Mouse (Mus musculus): ENCODE measurements at regions not wholly inside any gene's neighbourhood (a gene's known extent, or its start where the extent isn't known, plus 50 kb on each side); places are given as distances from the start of the nearest gene placed in this dataset.
A peak's percentile ranks its signal among the peaks of the same experiment; 100 is the strongest.

- no peak overlapping the region for H3K4me3 ChIP-seq (ENCODE audit: insufficient read depth, poor library complexity, severe bottlenecking)
- H3K27me3 ChIP-seq (ENCODE audit: control insufficient read depth, insufficient read depth, insufficient read length), result no peaks in the 10 kb centered on the region
- no peaks in the 10 kb centered on the region for H3K79me3 ChIP-seq (ENCODE audit: low read depth)
- H3K79me2 ChIP-seq (ENCODE audit: control insufficient read depth, insufficient read depth), result no peaks in the 10 kb centered on the region
- no peak overlapping the region for H3ac ChIP-seq (ENCODE audit: control insufficient read depth, insufficient read length, low read depth)
- TF ChIP-seq CEBPB (IDR thresholded peaks at IDR 0.05; ENCODE audit: low read depth), result no peak
- no peak for TF ChIP-seq MYOG (IDR thresholded peaks at IDR 0.05; ENCODE audit: control insufficient read depth, extremely low read depth, insufficient read length)
- no peak for TF ChIP-seq MYOD1 (IDR thresholded peaks at IDR 0.05; ENCODE audit: control insufficient read depth, insufficient read length, low read depth)
- H3K36me3 ChIP-seq (ENCODE audit: control insufficient read depth, insufficient read depth), result no peaks in the 10 kb centered on the region
Observed at GRCm38 (mm10) chr7:117752302-117753185, 363.4 kb downstream of the Rps15a start.

- Histone ChIP-seq H3K27me3 (ENCODE audit: control insufficient read depth, insufficient read depth, insufficient read length) (no peaks in the 10 kb centered on the region), H3K36me3 (ENCODE audit: control insufficient read depth, insufficient read depth) (no peaks in the 10 kb centered on the region), H3K79me2 (ENCODE audit: control insufficient read depth, insufficient read depth) (no peaks in the 10 kb centered on the region), H3K4me3 (ENCODE audit: insufficient read depth, poor library complexity, severe bottlenecking) (no peak overlapping the region), H3K79me3 (ENCODE audit: low read depth) (no peaks in the 10 kb centered on the region), H3ac (ENCODE audit: control insufficient read depth, insufficient read length, low read depth) (no peak overlapping the region)
- no peak for TF ChIP-seq FOSL1 (IDR thresholded peaks at IDR 0.05; ENCODE audit: insufficient read depth, low read length, poor library complexity, severe bottlenecking)
- TF ChIP-seq MYOD1 (IDR thresholded peaks at IDR 0.05; ENCODE audit: control insufficient read depth, insufficient read length, low read depth), result no peak
- TF ChIP-seq CTCF (IDR thresholded peaks at IDR 0.05; ENCODE audit: control insufficient read depth, insufficient read depth, insufficient read length), result no peak
- TF ChIP-seq USF1 (IDR thresholded peaks at IDR 0.05; ENCODE audit: low read depth), result no peak
- TF ChIP-seq CEBPB (IDR thresholded peaks at IDR 0.05; ENCODE audit: low read depth), result no peak
- no peak for TF ChIP-seq MAX (IDR thresholded peaks at IDR 0.05)
- TF ChIP-seq MYOG (IDR thresholded peaks at IDR 0.05; ENCODE audit: control insufficient read depth, extremely low read depth, insufficient read length), result no peak
Observed at GRCm38 (mm10) chr7:117747991-117748390, 367.2 kb downstream of the Xylt1 start.

DNA sequence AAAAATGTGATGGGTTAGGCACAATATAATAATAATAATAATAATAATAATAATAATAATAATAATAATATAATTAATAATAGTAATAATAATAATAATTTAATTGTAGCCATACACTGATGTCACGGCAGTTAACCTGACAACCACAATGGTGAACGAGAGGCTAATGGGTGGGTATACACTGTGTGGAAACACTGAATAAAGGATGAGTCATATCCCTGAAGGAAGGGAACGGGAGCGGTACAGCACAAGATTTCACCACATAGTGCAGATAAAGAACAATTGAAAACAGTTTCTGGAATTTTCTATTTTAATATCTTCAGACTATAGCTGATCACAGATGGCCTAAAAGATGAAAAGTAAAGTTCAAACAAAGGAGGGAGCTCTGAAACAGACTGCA is 365.6 kb downstream of the Xylt1 start:
- Histone ChIP-seq H3K27me3 (ENCODE audit: control insufficient read depth, insufficient read depth, insufficient read length) (no peaks in the 10 kb centered on the region), H3K36me3 (ENCODE audit: control insufficient read depth, insufficient read depth) (no peaks in the 10 kb centered on the region), H3K79me2 (ENCODE audit: control insufficient read depth, insufficient read depth) (no peaks in the 10 kb centered on the region), H3ac (ENCODE audit: control insufficient read depth, insufficient read length, low read depth) (no peak overlapping the region), H3K79me3 (ENCODE audit: low read depth) (no peaks in the 10 kb centered on the region), H3K4me3 (ENCODE audit: insufficient read depth, poor library complexity, severe bottlenecking) (no peak overlapping the region)
- TF ChIP-seq MYOG (IDR thresholded peaks at IDR 0.05; ENCODE audit: control insufficient read depth, extremely low read depth, insufficient read length) (no peak), CEBPB (IDR thresholded peaks at IDR 0.05; ENCODE audit: low read depth) (peak; percentile 49)

DNA sequence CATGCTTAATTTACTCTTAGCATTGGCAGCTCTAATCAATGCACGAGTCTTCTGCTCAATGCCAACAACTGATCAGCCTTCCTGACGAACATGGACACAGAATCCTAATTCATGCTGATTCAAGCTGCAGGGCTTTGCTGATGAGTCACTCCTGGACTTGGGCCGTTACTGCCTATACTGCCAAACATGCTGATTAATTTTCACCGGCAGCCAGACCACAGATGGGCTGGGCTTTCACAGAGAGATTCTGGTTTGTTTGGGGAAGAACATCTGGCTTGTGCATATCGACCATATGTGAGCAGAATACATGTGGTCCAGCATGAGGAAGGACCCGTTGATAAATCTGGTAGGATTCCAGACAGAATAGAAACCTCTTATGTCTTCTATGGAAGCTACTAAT is 358.9 kb downstream of the Xylt1 start:
- no peaks in the 10 kb centered on the region for H3K36me3 ChIP-seq (ENCODE audit: control insufficient read depth, insufficient read depth)
- no peaks in the 10 kb centered on the region for H3K79me3 ChIP-seq (ENCODE audit: low read depth)
- TF ChIP-seq FOSL1 (IDR thresholded peaks at IDR 0.05; ENCODE audit: insufficient read depth, low read length, poor library complexity, severe bottlenecking) (peak; percentile 28), CTCF (IDR thresholded peaks at IDR 0.05; ENCODE audit: control insufficient read depth, insufficient read depth, insufficient read length) (no peak), CEBPB (IDR thresholded peaks at IDR 0.05; ENCODE audit: low read depth) (no peak), MAX (IDR thresholded peaks at IDR 0.05) (peak; percentile 84), MYOG (IDR thresholded peaks at IDR 0.05; ENCODE audit: control insufficient read depth, extremely low read depth, insufficient read length) (no peak), USF1 (IDR thresholded peaks at IDR 0.05; ENCODE audit: low read depth) (no peak), MYOD1 (IDR thresholded peaks at IDR 0.05; ENCODE audit: control insufficient read depth, insufficient read length, low read depth) (no peak)
- H3K4me3 ChIP-seq (ENCODE audit: insufficient read depth, poor library complexity, severe bottlenecking), result no peak overlapping the region
- no peaks in the 10 kb centered on the region for H3K79me2 ChIP-seq (ENCODE audit: control insufficient read depth, insufficient read depth)
- H3ac ChIP-seq (ENCODE audit: control insufficient read depth, insufficient read length, low read depth), result no peak overlapping the region
- H3K27me3 ChIP-seq (ENCODE audit: control insufficient read depth, insufficient read depth, insufficient read length), result no peaks in the 10 kb centered on the region

DNA sequence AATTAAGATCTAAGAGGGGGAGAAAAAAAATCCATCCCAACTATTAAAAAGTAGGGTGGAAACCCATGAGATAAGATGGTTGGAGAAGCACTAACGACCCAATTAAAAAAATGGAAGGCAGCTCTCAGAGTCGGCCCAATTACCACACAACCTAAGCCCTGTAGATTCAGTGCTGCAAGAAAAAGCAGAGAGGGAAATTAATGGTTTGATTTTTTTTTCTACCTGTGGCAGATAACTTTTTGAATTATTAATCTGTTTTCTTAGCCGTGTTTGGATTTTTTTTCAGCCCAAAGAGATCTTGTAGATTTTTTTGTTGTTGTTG is 354.9 kb downstream of the Xylt1 start:
- Histone ChIP-seq H3K79me3 (ENCODE audit: low read depth) (no peaks in the 10 kb centered on the region), H3ac (ENCODE audit: control insufficient read depth, insufficient read length, low read depth) (no peak overlapping the region), H3K27me3 (ENCODE audit: control insufficient read depth, insufficient read depth, insufficient read length) (no peaks in the 10 kb centered on the region), H3K36me3 (ENCODE audit: control insufficient read depth, insufficient read depth) (no peaks in the 10 kb centered on the region), H3K4me3 (ENCODE audit: insufficient read depth, poor library complexity, severe bottlenecking) (no peak overlapping the region), H3K79me2 (ENCODE audit: control insufficient read depth, insufficient read depth) (no peaks in the 10 kb centered on the region)
- TF ChIP-seq MYOD1 (IDR thresholded peaks at IDR 0.05; ENCODE audit: control insufficient read depth, insufficient read length, low read depth), result no peak
- TF ChIP-seq CTCF (IDR thresholded peaks at IDR 0.05; ENCODE audit: control insufficient read depth, insufficient read depth, insufficient read length), result no peak
- TF ChIP-seq USF1 (IDR thresholded peaks at IDR 0.05; ENCODE audit: low read depth), result no peak
- TF ChIP-seq CEBPB (IDR thresholded peaks at IDR 0.05; ENCODE audit: low read depth), result no peak
- TF ChIP-seq MYOG (IDR thresholded peaks at IDR 0.05; ENCODE audit: control insufficient read depth, extremely low read depth, insufficient read length), result no peak

GRCm38 (mm10) chr7:117734994-117735698 is 354.4 kb downstream of the Xylt1 start:
- H3K79me3 ChIP-seq (ENCODE audit: low read depth), result no peaks in the 10 kb centered on the region
- TF ChIP-seq MYOD1 (IDR thresholded peaks at IDR 0.05; ENCODE audit: control insufficient read depth, insufficient read length, low read depth) (no peak), MYOG (IDR thresholded peaks at IDR 0.05; ENCODE audit: control insufficient read depth, extremely low read depth, insufficient read length) (no peak), FOSL1 (IDR thresholded peaks at IDR 0.05; ENCODE audit: insufficient read depth, low read length, poor library complexity, severe bottlenecking) (no peak), CEBPB (IDR thresholded peaks at IDR 0.05; ENCODE audit: low read depth) (no peak)
- no peaks in the 10 kb centered on the region for H3K79me2 ChIP-seq (ENCODE audit: control insufficient read depth, insufficient read depth)
- H3K4me3 ChIP-seq (ENCODE audit: insufficient read depth, poor library complexity, severe bottlenecking), result no peak overlapping the region
- H3K36me3 ChIP-seq (ENCODE audit: control insufficient read depth, insufficient read depth), result no peaks in the 10 kb centered on the region
- H3ac ChIP-seq (ENCODE audit: control insufficient read depth, insufficient read length, low read depth), result no peak overlapping the region
- no peaks in the 10 kb centered on the region for H3K27me3 ChIP-seq (ENCODE audit: control insufficient read depth, insufficient read depth, insufficient read length)
